Mouse (Mus musculus): ENCODE measurements around the gene Mark3. TPM values are rescaled to one million over a fixed set of nuclear protein-coding genes. Genes with fewer than 3 reads are reported as not detected.
A peak's percentile ranks its signal among the peaks of the same experiment; 100 is the strongest.

Mark3 gene
- polyA plus RNA-seq, 1 experiment, result 42.1 TPM

GRCm38 (mm10) chr12:111691346-111691872, 117.1 kb downstream of the Mark3 start:
- no peak overlapping the region for H3ac ChIP-seq (ENCODE audit: control insufficient read depth, insufficient read length)
- TF ChIP-seq SRF (IDR thresholded peaks at IDR 0.05; ENCODE audit: control insufficient read depth, insufficient read length, low read depth) (no peak), MYOD1 (IDR thresholded peaks at IDR 0.05; ENCODE audit: control insufficient read depth in 1 of 3, insufficient read length in 2 of 3, low read depth in 2 of 3) (peak in 2 of 3 experiments; percentile 55 to 81), MYOG (IDR thresholded peaks at IDR 0.05; ENCODE audit: control insufficient read depth in 1 of 3, insufficient read depth in 1 of 3, insufficient read length in 2 of 3, low read depth in 2 of 3) (peak in 2 of 3 experiments; percentile 69 to 86)
- no peaks in the 10 kb centered on the region for H3K36me3 ChIP-seq (ENCODE audit: control insufficient read depth, insufficient read depth)
- no peaks in the 10 kb centered on the region for H3K27me3 ChIP-seq (ENCODE audit: control insufficient read depth, insufficient read depth, insufficient read length)
- no peak overlapping the region for H3K4me3 ChIP-seq
- H3K4me2 ChIP-seq (ENCODE audit: low read depth), result peak overlapping the region; percentile 14
- no peaks in the 10 kb centered on the region for H3K79me2 ChIP-seq (ENCODE audit: control insufficient read depth, insufficient read depth)

- Histone ChIP-seq H3K27me3 (ENCODE audit: control insufficient read depth, insufficient read depth, insufficient read length) (no peaks in the 10 kb centered on the region), H3K36me3 (ENCODE audit: control insufficient read depth, insufficient read depth) (no peaks in the 10 kb centered on the region), H3K4me3 (no peak overlapping the region), H3ac (ENCODE audit: control insufficient read depth, insufficient read length) (no peak overlapping the region), H3K4me2 (ENCODE audit: low read depth) (no peak overlapping the region), H3K79me2 (ENCODE audit: control insufficient read depth, insufficient read depth) (no peaks in the 10 kb centered on the region)
- TF ChIP-seq CEBPB (IDR thresholded peaks at IDR 0.05; ENCODE audit: insufficient read depth, poor library complexity, severe bottlenecking), result no peak
- TF ChIP-seq TCF3 (IDR thresholded peaks at IDR 0.05; ENCODE audit: insufficient read length, low read depth), result no peak
These were observed 118.6 kb downstream of the Mark3 start for GRCm38 (mm10) chr12:111692899-111693298.

- Histone ChIP-seq H3K79me2 (ENCODE audit: control insufficient read depth, insufficient read depth) (no peaks in the 10 kb centered on the region), H3ac (ENCODE audit: control insufficient read depth, insufficient read length) (no peak overlapping the region), H3K4me3 (no peak overlapping the region), H3K27me3 (ENCODE audit: control insufficient read depth, insufficient read depth, insufficient read length) (no peaks in the 10 kb centered on the region), H3K4me2 (ENCODE audit: low read depth) (no peak overlapping the region), H3K36me3 (ENCODE audit: control insufficient read depth, insufficient read depth) (no peaks in the 10 kb centered on the region)
- TF ChIP-seq MYOG (IDR thresholded peaks at IDR 0.05; ENCODE audit: control insufficient read depth in 1 of 3, insufficient read depth in 1 of 3, insufficient read length in 2 of 3, low read depth in 2 of 3) (peak in 2 of 3 experiments; percentile 53 to 56), SRF (IDR thresholded peaks at IDR 0.05; ENCODE audit: control insufficient read depth, insufficient read length, low read depth) (no peak), MYOD1 (IDR thresholded peaks at IDR 0.05; ENCODE audit: control insufficient read depth in 1 of 3, insufficient read length in 2 of 3, low read depth in 2 of 3) (peak in 1 of 3 experiments; percentile 61)
These were observed 119.3 kb downstream of the Mark3 start for GRCm38 (mm10) chr12:111693341-111694270.

- TF ChIP-seq MYOD1 (IDR thresholded peaks at IDR 0.05; ENCODE audit: control insufficient read depth in 1 of 3, insufficient read length in 2 of 3, low read depth in 2 of 3), result no peak
- no peaks in the 10 kb centered on the region for H3K27me3 ChIP-seq (ENCODE audit: control insufficient read depth, insufficient read depth, insufficient read length)
- H3ac ChIP-seq (ENCODE audit: control insufficient read depth, insufficient read length), result no peak overlapping the region
- H3K4me2 ChIP-seq (ENCODE audit: low read depth), result no peak overlapping the region
- H3K36me3 ChIP-seq (ENCODE audit: control insufficient read depth, insufficient read depth), result no peaks in the 10 kb centered on the region
- H3K79me2 ChIP-seq (ENCODE audit: control insufficient read depth, insufficient read depth), result no peaks in the 10 kb centered on the region
- no peak overlapping the region for H3K4me3 ChIP-seq
These were observed 120.0 kb downstream of the Mark3 start for GRCm38 (mm10) chr12:111694271-111694781.

- Histone ChIP-seq H3K4me3 (no peak overlapping the region), H3ac (ENCODE audit: control insufficient read depth, insufficient read length) (no peak overlapping the region), H3K4me2 (ENCODE audit: low read depth) (no peak overlapping the region), H3K27me3 (ENCODE audit: control insufficient read depth, insufficient read depth, insufficient read length) (no peaks in the 10 kb centered on the region), H3K36me3 (ENCODE audit: control insufficient read depth, insufficient read depth) (no peaks in the 10 kb centered on the region), H3K79me2 (ENCODE audit: control insufficient read depth, insufficient read depth) (no peaks in the 10 kb centered on the region)
- TF ChIP-seq TCF12 (IDR thresholded peaks at IDR 0.05; ENCODE audit: insufficient read depth, poor library complexity, severe bottlenecking) (no peak), SRF (IDR thresholded peaks at IDR 0.05; ENCODE audit: control insufficient read depth, insufficient read length, low read depth) (no peak), MYOG (IDR thresholded peaks at IDR 0.05; ENCODE audit: control insufficient read depth in 1 of 3, insufficient read depth in 1 of 3, insufficient read length in 2 of 3, low read depth in 2 of 3) (no peak), MYOD1 (IDR thresholded peaks at IDR 0.05; ENCODE audit: control insufficient read depth in 1 of 3, insufficient read length in 2 of 3, low read depth in 2 of 3) (no peak)
These were observed 120.8 kb downstream of the Mark3 start for GRCm38 (mm10) chr12:111694880-111695804.

GRCm38 (mm10) chr12:111696239-111696638, 121.9 kb downstream of the Mark3 start:
- no peak overlapping the region for H3ac ChIP-seq (ENCODE audit: control insufficient read depth, insufficient read length)
- H3K4me2 ChIP-seq (ENCODE audit: low read depth), result no peak overlapping the region
- no peaks in the 10 kb centered on the region for H3K79me2 ChIP-seq (ENCODE audit: control insufficient read depth, insufficient read depth)
- no peak overlapping the region for H3K4me3 ChIP-seq
- TF ChIP-seq TCF12 (IDR thresholded peaks at IDR 0.05; ENCODE audit: insufficient read depth, poor library complexity, severe bottlenecking) (peak; percentile 99), TCF3 (IDR thresholded peaks at IDR 0.05; ENCODE audit: insufficient read length, low read depth) (peak; percentile 100), POLR2AphosphoS2 (IDR thresholded peaks at IDR 0.05; ENCODE audit: insufficient read length, low read depth) (no peak), SRF (IDR thresholded peaks at IDR 0.05; ENCODE audit: control insufficient read depth, insufficient read length, low read depth) (no peak), MYOG (IDR thresholded peaks at IDR 0.05; ENCODE audit: control insufficient read depth in 1 of 3, insufficient read depth in 1 of 3, insufficient read length in 2 of 3, low read depth in 2 of 3) (peak; percentile 74 to 100 (median 98)), REST (IDR thresholded peaks at IDR 0.05; ENCODE audit: insufficient read depth, insufficient read length) (no peak), E2F4 (IDR thresholded peaks at IDR 0.05; ENCODE audit: insufficient read depth) (no peak), MYOD1 (IDR thresholded peaks at IDR 0.05; ENCODE audit: control insufficient read depth in 1 of 3, insufficient read length in 2 of 3, low read depth in 2 of 3) (peak; percentile 53 to 99 (median 98)), CEBPB (IDR thresholded peaks at IDR 0.05; ENCODE audit: insufficient read depth, poor library complexity, severe bottlenecking) (no peak)
- no peaks in the 10 kb centered on the region for H3K27me3 ChIP-seq (ENCODE audit: control insufficient read depth, insufficient read depth, insufficient read length)
- no peaks in the 10 kb centered on the region for H3K36me3 ChIP-seq (ENCODE audit: control insufficient read depth, insufficient read depth)

Measured in myocyte (in vitro differentiated cells).